Mouse (Mus musculus) ZHBTc4 (cell line): ENCODE data around the gene Enpep.

Experiments used
- DNase-seq: peaks from one replicate; pipeline ENCODE4 v3.0.0-alpha.2; 2011; ENCODE audit warnings: low read depth, low spot score

Gene Enpep

DNA sequence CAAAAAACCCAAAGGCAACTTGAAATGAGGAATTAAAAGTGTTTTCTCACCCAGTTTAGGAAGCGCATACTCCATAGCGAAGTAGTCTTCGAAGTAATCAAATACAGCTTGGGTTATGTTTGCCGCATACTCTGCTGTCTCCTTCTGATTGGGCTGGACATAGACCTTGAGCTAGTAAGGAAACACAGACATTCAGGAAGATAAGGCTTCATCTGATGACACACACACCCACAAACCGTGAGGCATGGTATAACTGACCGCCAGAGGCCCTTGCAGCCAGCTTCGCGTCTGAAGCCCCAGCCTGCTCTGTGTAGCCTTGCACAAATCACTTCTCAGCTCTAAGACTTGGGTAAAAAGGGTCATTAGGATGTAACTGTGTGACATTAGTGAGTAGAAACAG is 20.0 kb downstream of the Enpep start:
- DNase-seq, result no peak

DNA sequence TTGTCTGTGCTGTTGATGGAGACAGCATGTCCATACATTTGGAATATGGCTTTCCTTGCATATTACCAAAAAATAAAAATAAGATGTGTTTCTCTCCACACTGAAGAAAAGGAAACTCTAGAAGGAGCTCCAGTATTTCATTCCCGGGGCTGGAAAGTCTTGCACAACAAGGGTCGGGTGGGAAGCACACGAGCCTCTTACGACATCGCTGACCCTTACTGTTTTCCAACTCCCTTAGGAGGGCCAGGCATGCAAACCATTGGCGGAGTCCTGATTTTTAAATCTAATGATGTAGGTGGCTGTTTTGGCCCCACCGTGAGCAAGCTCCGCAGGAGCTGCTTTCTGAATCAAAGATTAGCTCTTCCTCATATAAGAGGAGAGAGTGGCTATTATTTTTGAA is 20.6 kb downstream of the Enpep start:
- DNase-seq, result no peak

GRCm38 (mm10) chr3:129309926-129310325 is 22.6 kb downstream of the Enpep start:
- no peak for DNase-seq

- DNase-seq, result peak; percentile 26
Observed at GRCm38 (mm10) chr3:129308876-129309275, 23.6 kb downstream of the Enpep start.

DNA sequence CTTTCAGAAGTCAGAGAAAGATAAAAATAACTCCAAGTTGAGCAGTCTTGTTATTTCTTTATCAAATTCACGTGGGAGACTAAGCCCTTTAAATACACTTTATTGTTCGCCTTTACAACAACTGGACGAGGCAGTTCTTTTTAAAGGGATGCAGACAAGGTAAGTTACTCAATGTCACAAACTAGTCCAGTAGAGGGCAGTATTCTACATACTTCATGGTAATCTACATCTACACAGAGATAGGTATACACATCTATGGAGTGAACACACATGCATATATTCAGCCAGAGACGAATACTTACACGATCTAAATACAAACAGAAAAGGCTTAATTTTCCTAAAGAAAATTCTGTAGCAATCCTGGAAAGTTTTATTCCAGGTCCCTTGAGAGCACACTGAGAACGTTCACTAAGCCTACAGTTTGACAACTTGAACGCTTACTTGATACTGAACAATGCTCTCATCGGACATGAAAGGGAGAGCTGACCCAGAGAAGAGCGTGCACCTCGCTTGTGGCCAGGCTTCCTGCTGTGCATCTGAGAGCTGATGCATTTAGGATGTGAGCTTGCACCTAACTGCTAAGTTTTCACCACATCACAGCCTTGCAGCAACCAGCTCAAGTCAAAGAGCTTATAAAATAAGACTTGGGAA is 24.3 kb downstream of the Enpep start:
- DNase-seq, result peak; percentile 73

DNA sequence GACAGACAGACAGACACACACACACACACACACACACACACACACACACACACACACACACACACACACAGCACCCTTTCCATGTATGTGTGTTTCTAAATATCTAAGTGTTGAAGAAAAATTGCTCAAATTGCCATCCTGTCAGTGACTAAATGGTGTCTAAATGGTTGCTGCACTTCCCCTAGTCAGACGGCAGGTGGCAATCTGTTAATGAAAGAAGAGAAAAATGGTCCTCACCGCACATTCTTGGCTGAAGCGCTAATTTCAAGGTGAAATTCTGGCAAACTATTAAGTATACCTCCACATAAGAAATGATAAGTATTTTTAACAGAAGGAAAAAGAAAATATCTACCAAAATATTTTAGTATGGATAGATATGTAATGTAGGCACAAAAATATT is 28.6 kb downstream of the Enpep start:
- peak; percentile 63 for DNase-seq

GRCm38 (mm10) chr3:129299874-129300273 is 32.6 kb downstream of the Enpep start:
- peak; percentile 67 for DNase-seq

- DNase-seq, result no peak
Observed at GRCm38 (mm10) chr3:129298606-129299005, 33.9 kb downstream of the Enpep start.

DNA sequence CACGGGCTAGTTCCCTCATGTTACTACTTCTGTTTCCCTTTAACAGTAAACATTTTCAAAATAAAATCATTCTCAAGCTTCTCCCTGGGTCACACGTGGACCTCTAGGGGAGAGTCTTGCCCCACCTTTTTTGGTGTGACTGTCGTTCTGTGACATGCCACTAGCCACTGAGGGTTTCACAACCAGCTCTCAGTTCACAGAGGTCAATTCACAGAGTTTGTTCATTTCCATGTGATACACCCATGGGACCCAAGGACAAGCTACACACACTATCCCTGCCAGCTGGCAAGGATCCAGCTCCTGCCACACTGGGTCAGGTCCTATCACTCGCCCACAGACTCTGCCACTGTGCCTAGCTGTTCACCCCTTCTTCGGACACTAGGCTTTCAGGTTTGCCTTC is 35.5 kb downstream of the Enpep start:
- DNase-seq, result no peak

DNA sequence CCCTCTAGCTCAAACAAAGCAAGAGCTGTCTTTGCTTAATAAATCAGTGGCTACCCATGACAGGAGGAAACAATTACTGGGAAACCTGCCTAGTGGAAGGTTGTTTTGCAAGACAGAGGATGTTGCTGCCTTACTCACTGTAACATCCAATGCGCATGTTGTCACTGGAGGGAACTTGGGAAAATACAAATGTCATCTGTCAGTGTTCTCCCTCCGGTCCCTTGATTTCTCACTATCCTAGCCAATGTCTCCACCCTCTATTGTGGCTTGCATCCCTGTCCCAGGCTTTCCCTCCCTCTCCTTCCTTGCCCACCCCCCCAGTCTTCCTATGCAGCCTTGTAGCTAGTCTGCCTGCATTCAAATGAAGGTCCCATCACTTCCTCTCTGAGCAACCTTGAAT is 36.6 kb downstream of the Enpep start:
- peak; percentile 32 for DNase-seq

DNA sequence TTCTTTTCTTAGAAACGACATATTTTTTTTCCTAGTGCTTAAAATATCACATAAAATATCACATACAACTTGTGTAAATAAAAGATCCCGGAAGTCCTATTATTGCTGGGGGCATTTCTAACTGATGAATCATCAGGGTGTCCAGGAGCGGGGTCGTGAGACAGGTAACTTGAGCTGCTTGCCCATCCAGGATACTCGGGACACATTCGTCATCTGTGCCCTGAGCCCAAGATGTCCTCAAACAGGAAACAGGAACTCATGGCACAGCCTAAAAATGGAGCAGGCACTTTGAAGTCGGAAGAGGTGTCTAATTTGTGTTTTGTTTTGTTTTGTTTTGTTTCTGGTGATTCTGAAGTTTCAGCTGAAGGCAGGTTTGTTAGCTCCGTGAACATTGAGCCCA is 43.0 kb downstream of the Enpep start:
- no peak for DNase-seq

GRCm38 (mm10) chr3:129287140-129287539 is 45.4 kb downstream of the Enpep start:
- no peak for DNase-seq

GRCm38 (mm10) chr3:129286426-129286825 is 46.1 kb downstream of the Enpep start:
- no peak for DNase-seq

GRCm38 (mm10) chr3:129284326-129284725 is 48.2 kb downstream of the Enpep start:
- no peak for DNase-seq

- no peak for DNase-seq
Observed at GRCm38 (mm10) chr3:129279441-129279840, 53.1 kb downstream of the Enpep start.

DNA sequence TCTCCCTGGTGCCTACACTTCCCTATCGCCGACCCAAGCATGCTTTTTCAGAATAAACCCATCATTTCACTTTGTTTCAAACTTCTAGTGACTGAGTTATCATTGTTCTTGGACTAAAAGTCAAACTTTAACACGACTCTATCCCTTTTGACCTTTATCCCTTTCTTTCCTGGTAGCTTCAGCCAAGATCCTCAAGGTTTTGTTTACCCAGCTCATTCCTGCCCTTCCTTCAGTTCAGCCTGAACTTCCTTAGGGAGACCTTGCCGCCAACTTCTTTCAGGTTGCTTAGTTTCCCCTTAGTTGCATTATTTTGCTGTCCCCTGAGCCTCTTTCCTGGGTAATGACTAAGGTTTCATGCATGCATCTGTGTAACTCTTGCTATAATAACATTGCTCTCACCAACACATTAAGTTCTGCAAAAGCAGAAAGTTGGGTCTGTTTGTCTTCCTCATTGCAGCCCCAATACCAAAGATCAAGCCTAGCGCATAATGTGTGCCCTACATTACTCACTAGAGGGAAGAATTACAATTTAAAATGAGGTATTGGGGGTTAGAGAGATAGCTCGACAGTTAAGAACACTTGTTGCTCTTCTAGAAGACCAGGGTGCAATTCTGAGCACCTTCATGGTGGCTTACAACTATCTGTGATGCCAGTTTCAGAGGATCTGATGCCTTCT is 59.2 kb downstream of the Enpep start:
- DNase-seq, result no peak

- DNase-seq, result peak; percentile 21
Observed at GRCm38 (mm10) chr3:129270044-129270443, 62.5 kb downstream of the Enpep start.

DNA sequence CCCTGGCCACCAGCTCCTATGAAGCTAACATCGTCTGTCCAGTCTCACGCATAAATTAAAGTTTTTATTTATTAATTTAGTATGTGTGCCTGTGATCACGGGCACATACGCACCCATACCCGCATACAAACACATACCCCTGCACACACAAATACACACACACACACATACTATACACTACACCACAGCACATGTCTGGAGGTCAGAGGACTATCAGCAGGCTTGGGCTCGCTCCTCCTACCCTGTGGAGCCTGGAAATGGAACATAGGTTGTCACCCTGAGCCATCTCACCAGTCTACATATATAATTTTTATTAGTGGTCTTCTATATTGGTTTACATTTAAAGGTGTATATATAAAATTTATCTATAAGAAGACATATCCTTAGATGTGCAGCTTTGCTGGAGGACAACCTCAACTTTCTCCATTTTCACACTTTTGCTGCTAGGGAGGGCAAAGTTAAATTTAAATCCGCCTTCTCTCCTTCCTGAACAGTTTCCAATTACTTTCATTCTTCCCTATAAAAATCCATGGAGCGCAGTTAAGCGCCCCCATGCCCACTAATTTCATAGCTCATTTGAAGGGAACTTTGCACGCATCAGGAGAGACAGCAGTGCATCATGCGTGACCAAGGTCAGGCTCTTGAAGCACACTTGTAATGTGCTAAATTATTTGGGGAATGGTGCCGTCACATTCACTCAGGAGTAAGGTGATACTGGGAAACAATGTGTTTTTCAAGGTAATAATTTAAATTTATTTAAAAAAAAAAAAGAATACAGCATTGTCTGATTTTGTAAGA is 63.4 kb downstream of the Enpep start:
- DNase-seq, result no peak

DNA sequence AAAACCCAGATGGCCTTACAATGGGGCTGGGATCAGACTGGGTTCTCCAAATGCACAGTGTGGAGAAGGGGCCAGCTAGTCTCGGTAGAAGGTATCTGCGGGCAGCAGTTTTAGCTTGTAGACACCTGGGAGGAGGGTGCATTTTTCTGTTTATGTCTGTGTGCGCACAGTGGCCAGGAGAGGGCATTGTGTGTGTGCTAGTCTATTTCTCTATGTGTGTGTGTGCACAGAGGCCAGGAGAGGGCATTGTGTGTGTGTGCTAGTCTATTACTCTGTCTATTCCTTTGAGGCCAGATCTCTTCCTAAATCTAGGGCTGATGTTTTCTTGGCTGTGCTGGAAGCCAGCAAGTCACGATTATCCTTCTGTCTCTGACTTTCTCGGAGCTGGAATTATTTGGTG is 74.0 kb downstream of the Enpep start:
- peak; percentile 7 for DNase-seq

DNA sequence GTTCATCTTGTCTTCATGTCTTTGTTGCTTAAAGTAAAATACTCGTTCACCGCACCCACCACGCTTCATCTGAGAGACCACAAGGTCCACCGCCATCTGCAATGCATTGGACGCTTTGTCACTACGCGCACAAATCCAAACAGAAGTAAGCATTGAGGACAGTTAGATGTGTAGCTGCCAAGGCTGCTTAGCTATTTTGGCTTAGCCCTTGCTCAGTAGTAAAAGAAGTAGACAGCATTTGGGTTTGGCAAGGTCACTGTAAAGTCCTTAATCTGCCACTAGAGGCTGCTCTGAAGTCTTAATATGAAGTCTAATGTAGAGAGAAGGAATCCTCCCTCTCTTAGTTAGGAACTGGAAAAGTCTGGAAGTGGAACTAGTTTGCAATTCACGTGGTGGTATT is 75.8 kb downstream of the Enpep start:
- peak; percentile 72 for DNase-seq

DNA sequence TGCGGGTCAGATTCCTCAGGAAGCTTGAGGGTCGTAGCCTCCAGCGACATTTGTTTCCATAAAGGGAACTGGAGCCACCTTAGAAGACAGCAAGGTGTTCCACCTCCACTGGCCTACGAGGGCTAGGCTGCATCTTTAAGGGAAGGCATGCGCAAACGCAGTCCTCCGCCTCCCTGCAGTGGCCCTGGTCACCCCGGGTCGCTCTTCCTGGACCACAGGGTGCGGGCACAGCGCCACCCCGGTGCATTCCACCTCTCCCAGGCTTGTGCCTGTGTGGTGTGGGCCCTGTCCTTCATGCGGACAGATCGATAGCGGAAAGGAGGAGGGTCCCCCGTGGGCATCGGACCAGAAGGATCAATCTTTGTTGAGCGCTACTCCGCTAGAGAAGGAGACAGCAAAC is 76.2 kb downstream of the Enpep start:
- peak; percentile 25 for DNase-seq

DNA sequence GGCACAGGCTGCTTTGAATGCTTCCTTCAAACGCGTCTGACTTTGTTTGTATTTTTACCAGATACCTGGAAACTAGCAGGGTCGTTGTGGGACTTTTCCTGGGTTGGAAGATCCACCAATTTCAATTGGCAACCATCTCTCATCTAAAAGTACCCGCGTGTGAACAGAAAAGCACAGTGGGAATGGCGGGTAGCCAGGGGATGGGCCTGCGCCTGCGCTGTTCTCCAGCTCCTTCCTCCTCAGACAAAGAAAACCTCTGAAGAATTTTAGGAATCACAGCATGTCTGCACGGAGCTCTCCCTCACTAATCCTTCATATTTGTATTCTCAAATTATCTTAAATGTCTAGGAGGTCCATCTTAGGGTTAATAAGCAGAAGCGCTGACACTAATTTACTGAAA is 78.3 kb downstream of the Enpep start:
- peak; percentile 24 for DNase-seq

- DNase-seq, result no peak
Observed at GRCm38 (mm10) chr3:129250997-129251396, 81.5 kb downstream of the Enpep start.
